Mouse (Mus musculus) heart, embryonic 12.5 days (tissue): ENCODE results near the gene Dpyd. TPM values are rescaled to one million over a fixed set of nuclear protein-coding genes. Genes with fewer than 3 reads are reported as not detected.

Experiments used
- ATAC-seq: fragments of 200-750 bp; cut with Nextera tagmentation; 2 replicates; pipeline ENCODE4 v1.8.0; 2017; ENCODE audit warnings: moderate TSS enrichment, moderate library complexity; ENCODE audit not compliant: insufficient number of reproducible peaks, low FRiP score
- H3K27ac ChIP-seq: fragments of 300-500 bp; sonication (generic); 2 replicates; pipeline ENCODE4 v1.5.1; 2016; ENCODE audit warnings: mild to moderate bottlenecking, moderate library complexity; ENCODE audit not compliant: poor library complexity, severe bottlenecking
- H3K27me3 ChIP-seq: fragments of 300-500 bp; sonication (generic); replicated peaks from 2 replicates; pipeline ENCODE4 v1.6.1; 2016; ENCODE audit warnings: mild to moderate bottlenecking, moderate library complexity
- H3K36me3 ChIP-seq: fragments of 300-500 bp; sonication (generic); 2 replicates; pipeline ENCODE4 v1.6.1; 2016; ENCODE audit warnings: mild to moderate bottlenecking, moderate library complexity
- H3K4me1 ChIP-seq: fragments of 300-500 bp; sonication (generic); replicated peaks from 2 replicates; pipeline ENCODE4 v1.6.1; 2016; ENCODE audit warnings: mild to moderate bottlenecking
- H3K4me2 ChIP-seq: fragments of 300-500 bp; sonication (generic); 2 replicates; pipeline ENCODE4 v1.6.1; 2016; ENCODE audit warnings: mild to moderate bottlenecking, moderate library complexity
- H3K4me3 ChIP-seq: fragments of 300-500 bp; sonication (generic); 2 replicates; pipeline ENCODE4 v1.5.1; 2016; ENCODE audit warnings: mild to moderate bottlenecking
- H3K9ac ChIP-seq: fragments of 300-500 bp; sonication (generic); 2 replicates; pipeline ENCODE4 v1.6.1; 2016; ENCODE audit warnings: mild to moderate bottlenecking, moderate library complexity
- H3K9me3 ChIP-seq: fragments of 300-500 bp; sonication (generic); replicated peaks from 2 replicates; pipeline ENCODE4 v1.6.1; 2016; ENCODE audit warnings: mild to moderate bottlenecking, moderate library complexity
- WGBS: fragments of 180-500 bp; shearing (Covaris S2); methylation state at CpG from one replicate; pipeline ENCODE4 v1.1.7; 2016; 5-methylcytosine and 5-hydroxymethylcytosine counted together
- polyA plus RNA-seq: library from polyadenylated mRNA; unstranded; fragments of >200 nt; fragmentation: Nextera tagmentation; extraction: Ambion mirVana; gene quantifications from 2 replicates; pipeline ENCODE4 v1.2.1, GENCODE M21; 2016

Gene Dpyd
- polyA plus RNA-seq, 1 experiment from 2014 or later, result 2.1 TPM

- H3K27ac ChIP-seq, result no peak overlapping the region
- ATAC-seq, result no peak
Measured at GRCm38 (mm10) chr3:119447559-119447958, 885.6 kb downstream of the Dpyd start.

GRCm38 (mm10) chr3:119464073-119464472 is 902.1 kb downstream of the Dpyd start:
- Histone ChIP-seq H3K4me3 (no peak overlapping the region), H3K9me3 (no peaks in the 10 kb centered on the region), H3K27ac (no peak overlapping the region), H3K4me1 (no peaks in the 10 kb centered on the region), H3K36me3 (no peaks in the 10 kb centered on the region), H3K9ac (no peak overlapping the region), H3K4me2 (no peak overlapping the region), H3K27me3 (no peaks in the 10 kb centered on the region)
- ATAC-seq, result no peak
- WGBS, result 60% methylated on average over 2 of the region's 2 CpGs

More at GRCm38 (mm10) chr3:119447559-119447958, 885.6 kb downstream of the Dpyd start:
- no peaks in the 10 kb centered on the region for H3K9me3 ChIP-seq
- no peaks in the 10 kb centered on the region for H3K4me1 ChIP-seq
- H3K4me2 ChIP-seq, result no peak overlapping the region
- H3K4me3 ChIP-seq, result no peak overlapping the region
- 81% methylated on average over 2 of the region's 2 CpGs for WGBS
- no peaks in the 10 kb centered on the region for H3K27me3 ChIP-seq
- no peaks in the 10 kb centered on the region for H3K36me3 ChIP-seq
- H3K9ac ChIP-seq, result no peak overlapping the region

DNA sequence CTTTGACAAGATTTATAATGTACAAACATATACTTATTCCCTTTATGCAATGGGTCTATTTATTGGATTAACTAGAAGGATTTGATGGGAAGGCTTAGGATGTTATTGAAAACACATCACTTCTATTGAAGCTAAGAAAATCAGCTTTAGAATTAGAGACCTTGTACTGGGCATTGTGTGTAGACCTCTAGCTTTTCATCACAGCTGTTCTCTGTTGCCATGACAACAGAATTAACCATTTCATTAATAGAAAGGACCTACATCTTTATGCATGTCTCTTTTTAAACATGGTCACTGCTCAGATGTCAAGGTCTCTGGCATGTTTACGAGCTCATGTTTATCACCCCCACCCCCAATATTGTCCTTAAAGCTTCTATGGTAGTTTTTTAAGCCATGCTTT is 902.5 kb downstream of the Dpyd start:
- Histone ChIP-seq H3K27me3 (no peaks in the 10 kb centered on the region), H3K27ac (no peak overlapping the region), H3K9me3 (no peaks in the 10 kb centered on the region), H3K36me3 (no peaks in the 10 kb centered on the region), H3K4me3 (no peak overlapping the region), H3K4me2 (no peak overlapping the region), H3K4me1 (no peaks in the 10 kb centered on the region), H3K9ac (no peak overlapping the region)
- WGBS, result 76% methylated on average over 1 of the region's 1 CpGs
- ATAC-seq, result no peak

DNA sequence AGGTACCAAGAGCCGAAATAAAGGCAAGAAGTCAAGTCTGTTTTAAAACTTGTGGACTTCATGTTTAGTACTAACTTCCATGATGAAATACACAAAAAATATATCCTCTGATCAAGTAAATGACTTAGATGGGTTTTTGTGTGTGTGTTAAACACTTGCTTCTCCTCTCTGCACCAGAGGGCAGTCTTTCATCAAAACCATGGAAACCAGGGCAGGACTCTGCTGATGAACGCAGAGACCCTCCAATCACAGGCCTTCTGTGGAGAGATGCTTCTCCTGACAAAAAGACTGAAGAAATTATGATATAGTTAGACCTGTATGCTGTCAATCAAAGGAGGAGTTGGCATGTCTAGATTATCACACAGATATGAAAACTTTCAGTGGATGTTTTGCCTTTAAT is 905.8 kb downstream of the Dpyd start:
- Histone ChIP-seq H3K36me3 (no peaks in the 10 kb centered on the region), H3K4me3 (no peak overlapping the region), H3K9ac (no peak overlapping the region), H3K4me2 (no peak overlapping the region), H3K27ac (no peak overlapping the region), H3K27me3 (no peaks in the 10 kb centered on the region), H3K9me3 (no peaks in the 10 kb centered on the region), H3K4me1 (no peaks in the 10 kb centered on the region)
- 74% methylated on average over 2 of the region's 2 CpGs for WGBS
- no peak for ATAC-seq
